Mouse (Mus musculus) kidney, adult 9 months (tissue): ENCODE data around the gene Mecom.
"Not testable (repeated sequence)": the region's sequence is repeated elsewhere in the genome, so short reads cannot be mapped to it uniquely, and the experiment has no call there.

Source experiments
- DNase-seq: peaks from one replicate; pipeline ENCODE4 v3.0.0; 2022

Gene Mecom

GRCm38 (mm10) chr3:30547908-30548307 is at the start of gene Mecom:
Gene Mecom, minus strand, starts transcription at chr3:30548008.
- no peak for DNase-seq

GRCm38 (mm10) chr3:30597271-30597670 is 49.5 kb upstream of the Mecom start:
- no peak for DNase-seq

- DNase-seq, result peak; percentile 55
Measured at GRCm38 (mm10) chr3:30595111-30595832, 47.5 kb upstream of the Mecom start.

- peak; percentile 58 for DNase-seq
Measured at GRCm38 (mm10) chr3:30593719-30594485, 46.1 kb upstream of the Mecom start.

DNA sequence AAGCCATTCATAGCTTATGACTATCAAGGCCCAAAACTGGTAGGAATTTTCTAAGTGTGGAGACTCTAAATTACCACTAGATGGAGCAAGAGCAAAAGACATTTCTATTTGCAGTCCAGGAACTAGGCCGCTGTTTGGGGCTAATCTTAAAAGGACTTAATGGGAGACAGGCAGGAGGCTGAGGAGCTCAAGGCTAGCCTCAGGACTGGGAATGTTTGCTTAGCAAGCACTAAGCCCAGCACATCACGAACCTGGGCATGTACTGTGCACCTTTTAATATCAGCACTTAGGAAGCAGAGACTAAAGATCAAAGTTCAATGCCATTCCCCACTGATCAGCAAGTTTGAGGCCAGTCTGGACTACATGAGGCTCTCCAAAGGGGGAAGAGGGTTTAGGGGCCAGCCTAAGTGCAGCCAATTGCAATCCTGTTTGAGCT is 44.6 kb upstream of the Mecom start:
- peak; percentile 91 for DNase-seq

- no peak for DNase-seq
Measured at GRCm38 (mm10) chr3:30588865-30589264, 41.1 kb upstream of the Mecom start.

DNA sequence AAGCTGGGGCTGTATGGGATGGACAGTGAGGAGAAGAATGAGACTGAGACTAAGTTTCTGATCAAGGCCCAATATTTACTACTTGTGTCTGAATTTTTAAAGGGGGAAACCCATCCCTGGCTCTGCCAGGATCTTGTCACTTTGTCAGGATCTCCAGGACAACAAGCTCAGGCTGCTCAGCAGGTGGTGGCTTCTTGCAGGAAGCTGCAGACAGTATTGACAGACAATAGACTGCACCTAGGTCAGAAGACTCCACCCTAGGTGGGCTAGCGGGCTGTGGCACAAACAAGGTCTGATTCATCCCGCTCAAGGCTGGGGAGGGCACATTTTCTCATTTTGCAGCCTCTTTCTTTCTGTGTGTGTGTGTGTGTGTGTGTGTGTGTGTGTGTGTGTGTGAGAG is 25.7 kb upstream of the Mecom start:
- DNase-seq, result no peak

DNA sequence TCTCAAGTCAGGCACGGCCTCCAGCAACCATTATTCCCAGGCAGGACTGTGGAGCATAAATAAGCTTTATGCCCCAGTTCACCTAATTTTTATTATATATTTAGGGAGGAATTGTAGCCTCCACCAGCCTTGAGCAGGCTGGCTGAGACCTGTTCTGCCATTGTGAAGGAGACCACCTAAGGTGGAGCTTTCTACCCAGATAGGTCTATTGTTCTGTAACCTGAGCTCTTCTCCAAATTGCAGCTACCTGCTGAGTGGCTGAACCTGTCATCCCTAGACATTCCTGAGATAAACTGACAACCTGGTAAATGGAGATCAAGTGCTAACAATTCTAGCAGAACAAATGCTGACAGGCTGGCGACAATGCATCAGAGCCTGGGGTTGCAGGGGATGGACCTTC is 18.5 kb upstream of the Mecom start:
- DNase-seq, result not testable (repeated sequence)

GRCm38 (mm10) chr3:30560677-30561314 is 13.0 kb upstream of the Mecom start:
- peak; percentile 11 for DNase-seq

- peak; percentile 49 for DNase-seq
Measured at GRCm38 (mm10) chr3:30553741-30554140, 5.9 kb upstream of the Mecom start.

DNA sequence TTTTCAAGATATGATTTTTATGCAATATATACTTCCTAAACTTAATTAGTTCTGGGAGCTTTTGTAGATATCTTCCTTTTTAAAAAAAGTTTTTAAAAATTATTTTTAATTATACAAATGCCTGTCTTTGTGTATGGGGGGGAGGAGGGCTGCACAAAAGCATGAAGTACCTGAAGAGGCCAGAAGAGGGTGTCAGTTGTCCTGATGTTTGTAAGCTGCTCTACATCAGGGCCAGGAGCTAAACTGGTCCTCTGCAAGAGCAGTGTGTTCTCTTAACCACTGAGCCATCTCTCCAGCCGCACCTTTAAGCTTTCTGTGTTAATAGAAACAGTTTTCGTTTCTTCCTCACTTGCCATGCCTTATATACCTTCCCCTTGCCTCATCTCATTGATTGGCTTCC is 2.4 kb upstream of the Mecom start:
- peak; percentile 10 for DNase-seq

- DNase-seq, result no peak
Measured at GRCm38 (mm10) chr3:30548928-30549327, 1.1 kb upstream of the Mecom start.

DNA sequence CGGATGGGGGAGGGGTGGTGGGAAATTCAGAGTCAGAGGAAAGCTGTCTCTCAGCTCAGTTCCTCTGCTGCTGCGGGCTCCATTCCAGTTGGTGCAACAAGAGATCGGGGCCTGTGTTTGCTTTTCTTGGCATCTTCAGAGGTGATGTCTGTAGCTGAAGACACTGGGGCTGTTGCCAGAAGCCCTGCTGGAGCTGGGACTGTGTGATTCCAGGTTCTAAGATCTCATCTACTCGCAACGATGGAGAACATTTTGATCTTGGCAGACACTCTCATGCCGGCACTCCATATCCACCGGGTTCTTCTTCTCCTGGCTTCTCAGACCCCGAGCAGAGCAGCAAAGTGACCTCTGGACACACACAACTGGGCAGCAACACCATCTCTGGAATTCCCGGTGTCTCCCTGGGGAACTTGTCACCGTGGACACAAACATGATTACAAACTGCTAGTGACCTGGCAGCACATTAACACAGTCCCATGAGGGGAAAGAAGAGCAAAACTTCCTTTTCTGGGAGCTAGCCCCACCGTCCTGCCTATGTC is 908 bp downstream of the Mecom start:
- DNase-seq, result peak; percentile 4

- DNase-seq, result no peak
Measured at GRCm38 (mm10) chr3:30546366-30546765, 1.4 kb downstream of the Mecom start.

DNA sequence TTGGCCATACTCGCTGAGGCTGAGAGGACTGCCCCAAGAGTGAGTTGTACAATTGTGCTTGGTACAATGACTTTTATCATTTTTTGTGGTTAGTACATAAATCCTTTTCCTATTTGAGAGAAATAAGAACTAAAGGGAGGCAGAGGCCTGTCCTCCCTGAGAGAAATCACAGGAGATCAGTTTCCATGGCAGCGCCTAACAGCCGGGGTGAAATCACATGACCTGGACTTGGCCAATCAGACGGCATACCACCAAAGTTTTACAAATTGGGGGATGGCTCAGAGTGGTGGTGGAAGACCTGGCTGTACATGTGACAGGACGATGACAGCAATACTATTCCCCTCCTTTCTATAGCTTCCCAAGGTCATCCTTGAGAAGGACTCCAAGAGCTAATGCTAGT is 2.6 kb downstream of the Mecom start:
- DNase-seq, result no peak

GRCm38 (mm10) chr3:30544305-30544704 is 3.5 kb downstream of the Mecom start:
- DNase-seq, result no peak

- no peak for DNase-seq
Measured at GRCm38 (mm10) chr3:30535821-30536220, 12.0 kb downstream of the Mecom start.

- peak; percentile 13 for DNase-seq
Measured at GRCm38 (mm10) chr3:30520751-30521150, 27.1 kb downstream of the Mecom start.

GRCm38 (mm10) chr3:30519425-30519824 is 28.4 kb downstream of the Mecom start:
- no peak for DNase-seq

GRCm38 (mm10) chr3:30515795-30516170 is 32.0 kb downstream of the Mecom start:
- DNase-seq, result no peak

DNA sequence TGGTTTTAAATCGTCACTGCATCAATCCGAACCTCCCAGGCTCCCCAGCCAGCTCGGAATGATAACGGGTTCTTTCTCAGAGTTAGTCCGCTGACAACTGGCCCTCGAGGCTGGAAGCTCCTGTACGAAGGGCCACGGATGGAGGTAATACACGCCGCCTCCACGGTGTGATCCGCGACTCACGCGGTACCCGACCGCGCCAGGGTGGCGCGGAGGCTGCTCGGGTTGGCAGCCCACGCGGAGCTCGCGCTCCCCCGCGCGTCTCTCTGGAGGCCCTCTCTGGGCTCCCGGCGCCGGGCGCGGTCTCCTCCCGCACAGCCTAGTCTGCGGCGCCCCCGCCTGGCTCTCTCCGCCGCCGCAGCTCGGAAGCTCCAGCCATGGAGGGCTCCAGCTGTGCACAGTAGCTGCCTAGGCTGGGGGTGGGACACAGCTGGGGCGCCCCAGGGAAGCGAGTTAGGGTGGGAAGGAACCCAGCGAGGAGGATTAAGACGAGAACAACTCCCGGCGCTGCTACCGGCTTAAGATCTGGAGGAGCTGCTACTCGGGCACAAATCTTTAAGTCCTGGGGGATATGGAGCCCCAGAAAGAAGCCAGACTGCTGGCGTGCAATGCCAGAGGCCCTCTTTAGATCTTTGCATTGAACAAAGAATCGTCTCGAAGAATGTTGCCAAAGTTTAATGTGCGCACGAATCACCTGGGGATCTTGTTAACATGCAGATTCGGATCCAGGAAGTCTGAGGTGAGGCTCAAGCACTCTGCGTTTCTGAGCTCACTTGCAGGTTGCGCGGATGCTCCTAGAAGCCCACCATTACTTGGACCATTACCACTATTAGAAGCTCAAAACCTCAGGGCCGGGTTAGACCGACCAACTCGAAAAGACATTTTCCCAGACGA is 32.7 kb downstream of the Mecom start:
- peak; percentile 71 for DNase-seq

DNA sequence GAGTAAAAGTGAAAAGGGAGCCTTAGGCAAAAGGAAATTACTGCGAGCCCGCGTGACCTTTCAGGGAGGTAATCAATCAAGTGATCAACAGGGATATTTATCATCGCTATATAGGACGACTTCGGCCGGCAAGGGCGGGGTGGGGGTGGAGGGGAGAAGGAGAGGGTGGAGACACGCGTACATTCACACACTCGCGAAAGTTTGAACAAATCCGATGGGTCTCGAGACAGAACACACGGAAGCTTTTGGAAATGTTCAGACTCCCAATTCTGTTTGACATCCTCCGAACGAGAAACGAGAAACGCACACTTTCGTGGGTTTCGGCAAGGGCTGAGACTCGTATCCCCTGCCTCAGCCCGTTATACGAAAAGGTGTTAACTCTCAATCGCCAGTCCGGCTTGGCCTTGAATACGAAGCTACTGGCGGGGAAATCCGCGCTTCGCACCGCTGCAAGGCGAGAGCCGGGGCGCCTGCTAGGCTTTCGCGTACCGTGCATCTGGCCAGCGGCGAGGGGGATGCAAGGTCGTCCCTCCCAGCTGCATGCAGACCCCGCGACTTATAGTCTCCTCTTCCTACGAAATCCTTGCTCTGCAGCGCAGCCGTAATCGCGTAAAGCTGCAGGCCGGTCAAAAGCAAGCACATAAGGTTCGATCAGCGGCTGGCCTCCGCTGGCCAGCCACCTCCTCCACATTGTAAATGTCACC is 33.6 kb downstream of the Mecom start:
- peak; percentile 25 for DNase-seq
